Mouse (Mus musculus) E14TG2a.4 (cell line): ENCODE data around the gene Hrh1.

ENCODE experiments used
- CTCF ChIP-seq: conservative IDR thresholded peaks from 2 replicates; pipeline ENCODE4 v1.5.1; 2014; ENCODE audit warnings: low read length
- NANOG ChIP-seq: IDR thresholded peaks from 2 replicates; pipeline ENCODE4 v1.6.1; 2014; ENCODE audit warnings: borderline replicate concordance, low read length, mixed read lengths

DNA sequence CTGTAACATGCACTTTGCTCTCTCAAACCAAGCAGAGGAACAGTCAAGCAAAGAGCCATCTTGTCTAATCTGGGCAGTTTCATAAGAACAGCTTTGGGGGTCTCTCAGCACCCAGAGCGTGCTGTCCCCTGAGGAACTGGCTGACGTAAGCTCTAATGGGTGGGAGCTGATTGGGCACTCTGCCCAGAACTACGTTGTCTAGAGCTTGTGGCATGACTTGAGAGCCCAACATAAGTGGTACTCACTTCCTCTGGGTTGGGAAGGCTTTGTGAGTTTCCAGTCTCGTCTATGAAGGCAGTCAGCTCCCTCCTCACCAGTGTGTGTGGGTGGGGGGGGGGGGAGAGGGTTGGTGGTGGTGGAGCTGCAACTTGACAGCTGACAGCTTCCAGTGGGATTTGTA is 2.8 kb upstream of the Hrh1 start:
- TF ChIP-seq NANOG = no peak
- no peak for TF ChIP-seq CTCF
